ENCODE assay signal across 27 mouse cellular contexts in the genomic region with DNA sequence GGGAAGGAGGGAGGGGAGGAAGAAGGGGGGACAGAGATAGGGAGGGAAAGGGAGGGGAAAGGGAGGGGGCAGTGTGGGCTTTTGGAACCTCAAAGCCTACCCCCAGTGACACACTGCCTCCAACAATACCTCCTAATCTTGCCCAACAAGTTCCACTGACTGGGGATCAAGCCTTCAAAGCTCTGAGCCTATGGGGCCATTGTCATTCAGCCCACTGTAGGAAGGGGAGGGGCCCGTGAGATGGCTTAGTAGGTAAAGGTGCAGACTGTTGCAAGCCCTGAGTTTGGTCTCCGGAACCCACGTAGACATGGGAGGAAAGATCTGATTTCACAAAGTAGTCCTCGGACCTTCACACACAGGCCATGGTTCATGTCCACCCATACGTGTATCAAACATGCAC. TPM values are rescaled to one million over a fixed set of nuclear protein-coding genes. Genes with fewer than 3 reads are reported as not detected.
DNase-seq lines count a peak whose midpoint lies in the region; ATAC-seq and TF ChIP-seq lines count a peak whose summit lies in the region.
"Had no signal": no experiment of that assay in that cellular context is flagged by ENCODE, and none has a peak within 500 bp of the region (broad histone marks: within the 10 kb centered on the region; RNA-seq: fewer than 3 reads in every experiment).

No protein-coding gene starts in this region.

- no peak for TF ChIP-seq POLR2A in ES-Bruce4 (IDR thresholded peaks at IDR 0.05; ENCODE audit: insufficient read depth, low read length)

- DNase-seq in R1 (ENCODE audit: low read depth, low spot score), result peak; percentile 93
- peak; percentile 72 for DNase-seq in embryonic facial prominence, embryonic 14.5 days (ENCODE audit: low spot score)
- no peak for DNase-seq in adrenal gland, adult 8-10 months
- DNase-seq in spleen, adult 18-20 months, result no peak
- no peak for DNase-seq in cerebellum, adult 9-10 months
- DNase-seq in right cerebral cortex, adult 18-20 months, result no peak
- DNase-seq: adrenal gland, postnatal 10 days; B cell, adult 2 months; cerebellum, adult 2 months; gastrocnemius, postnatal 10 days; heart, adult 11 months; kidney, adult 18-20 months; kidney, postnatal 10 days; left cerebral cortex, postnatal 4 days; lung, adult 18-20 months; lung, postnatal 10 days; right cerebral cortex, postnatal 14 days had no signal

- H3K9me3 ChIP-seq in ES-Bruce4 (replicated peaks; ENCODE audit: control insufficient read depth, insufficient read depth, low read length, poor library complexity, severe bottlenecking), result no peaks in the 10 kb centered on the region
- H3K9me3 ChIP-seq in embryonic facial prominence, embryonic 14.5 days (ENCODE audit: control insufficient read depth, low read length), result no peaks in the 10 kb centered on the region
- H3K9me3 ChIP-seq in intestine, postnatal 0 days (ENCODE audit: control insufficient read depth), result no peaks in the 10 kb centered on the region
- H3K9me3 ChIP-seq: hindbrain, embryonic 15.5 days; limb, embryonic 15.5 days; midbrain, embryonic 13.5 days had no signal

- H3K4me1 ChIP-seq in ES-Bruce4 (ENCODE audit: control insufficient read depth, insufficient read depth, low read length), result no peaks in the 10 kb centered on the region
- no peaks in the 10 kb centered on the region for H3K4me1 ChIP-seq in embryonic facial prominence, embryonic 14.5 days (ENCODE audit: control insufficient read depth, insufficient read depth, low read length)
- H3K4me1 ChIP-seq in intestine, postnatal 0 days (replicated peaks; ENCODE audit: control insufficient read depth, insufficient read depth, low read length), result no peaks in the 10 kb centered on the region

- H3K4me2 ChIP-seq in embryonic facial prominence, embryonic 14.5 days (ENCODE audit: low read depth, low read length), result no peak overlapping the region
- no peak overlapping the region for H3K4me2 ChIP-seq in intestine, postnatal 0 days (replicated peaks; ENCODE audit: low read depth)
- H3K4me2 ChIP-seq: heart, embryonic 11.5 days; hindbrain, embryonic 15.5 days; limb, embryonic 15.5 days; midbrain, embryonic 13.5 days had no signal

- H3K27me3 ChIP-seq in ES-Bruce4 (ENCODE audit: control insufficient read depth, insufficient read depth, low read length, poor library complexity, severe bottlenecking), result no peaks in the 10 kb centered on the region
- no peaks in the 10 kb centered on the region for H3K27me3 ChIP-seq in embryonic facial prominence, embryonic 14.5 days (replicated peaks; ENCODE audit: control insufficient read depth, insufficient read depth, low read length)
- no peaks in the 10 kb centered on the region for H3K27me3 ChIP-seq in intestine, postnatal 0 days (replicated peaks; ENCODE audit: control insufficient read depth, insufficient read depth, low read length)
- H3K27me3 ChIP-seq: hindbrain, embryonic 15.5 days; limb, embryonic 15.5 days; midbrain, embryonic 13.5 days had no signal

- no peak for TF ChIP-seq CTCF in ES-Bruce4 (IDR thresholded peaks at IDR 0.05; ENCODE audit: low read depth, low read length)
- no peak for TF ChIP-seq CTCF in intestine, postnatal 0 days (IDR thresholded peaks at IDR 0.05; ENCODE audit: low read depth)

- WGBS in embryonic facial prominence, embryonic 14.5 days, result 25% methylated on average over 5 of the region's 5 CpGs
- 39% methylated on average over 5 of the region's 5 CpGs for WGBS in intestine, postnatal 0 days

- no peaks in the 10 kb centered on the region for H3K36me3 ChIP-seq in ES-Bruce4 (ENCODE audit: control insufficient read depth, insufficient read depth, low read length, poor library complexity, severe bottlenecking)
- H3K36me3 ChIP-seq in embryonic facial prominence, embryonic 14.5 days (ENCODE audit: control insufficient read depth, insufficient read depth, low read length), result no peaks in the 10 kb centered on the region
- H3K36me3 ChIP-seq in intestine, postnatal 0 days (ENCODE audit: control insufficient read depth, insufficient read depth), result peaks cover 4% of the 10 kb centered on the region; the same call in 1 of the 2 replicates
- H3K36me3 ChIP-seq: hindbrain, embryonic 15.5 days; limb, embryonic 15.5 days; midbrain, embryonic 13.5 days had no signal

- H3K4me3 ChIP-seq in ES-Bruce4 (ENCODE audit: low read depth, low read length), result no peak overlapping the region
- H3K4me3 ChIP-seq in embryonic facial prominence, embryonic 14.5 days (ENCODE audit: low read depth, low read length), result no peak overlapping the region
- H3K4me3 ChIP-seq in intestine, postnatal 0 days (ENCODE audit: low read depth, low read length), result no peak overlapping the region
- H3K4me3 ChIP-seq: hindbrain, embryonic 15.5 days; limb, embryonic 15.5 days; midbrain, embryonic 13.5 days had no signal

- H3K27ac ChIP-seq in ES-Bruce4 (ENCODE audit: insufficient read depth, low read length), result no peak overlapping the region
- H3K27ac ChIP-seq in embryonic facial prominence, embryonic 14.5 days (replicated peaks; ENCODE audit: low read depth, low read length), result no peak overlapping the region
- H3K27ac ChIP-seq in intestine, postnatal 0 days (ENCODE audit: low read depth, low read length), result no peak overlapping the region
- H3K27ac ChIP-seq: hindbrain, embryonic 15.5 days; limb, embryonic 15.5 days; midbrain, embryonic 13.5 days had no signal

- TF ChIP-seq EP300 in ES-Bruce4 (IDR thresholded peaks at IDR 0.05; ENCODE audit: insufficient read depth, low read depth, low read length), result peak; percentile 76; the same call in 1 of the 2 replicates

- peak; percentile 94 for ATAC-seq in embryonic facial prominence, embryonic 14.5 days (ENCODE audit: low read depth)
- 0 out of 2 replicates have a peak, but pooled peaks have one; percentile 20 for ATAC-seq in intestine, postnatal 0 days
- ATAC-seq: forebrain, embryonic 16.5 days; midbrain, embryonic 13.5 days had no signal

- H3K9ac ChIP-seq in ES-Bruce4 (ENCODE audit: low read depth, poor library complexity, severe bottlenecking), result no peak overlapping the region
- H3K9ac ChIP-seq in embryonic facial prominence, embryonic 14.5 days (ENCODE audit: low read depth, low read length), result no peak overlapping the region
- H3K9ac ChIP-seq in intestine, postnatal 0 days (ENCODE audit: low read depth, low read length), result no peak overlapping the region
- H3K9ac ChIP-seq: hindbrain, embryonic 15.5 days; limb, embryonic 15.5 days; midbrain, embryonic 13.5 days had no signal

RNA-seq across cellular contexts. Expression of a gene that starts 24.1 kb away (rescaled TPM):
- 15.1 and 17.5 TPM in 2 replicates for polyA plus RNA-seq in ES-Bruce4 (2011; ENCODE audit: insufficient read depth, insufficient read length, low read depth, missing spikeins)
- polyA plus RNA-seq in embryonic facial prominence, embryonic 14.5 days (2014; fragmentation: Nextera tagmentation; extraction: Ambion mirVana), result 25.8 and 27.3 TPM in 2 replicates
- polyA plus RNA-seq in intestine, postnatal 0 days (2015; fragmentation: Nextera tagmentation; extraction: Ambion mirVana), result 73.5 and 86.6 TPM in 2 replicates
- 10 to 100 TPM; 12.7 to 18.1 (median 14.4) TPM for total RNA-seq in adrenal gland, adult 8-10 months (2022)

RNA-seq across cellular contexts. Expression of a gene that starts 55.8 kb away (rescaled TPM):
- polyA plus RNA-seq in ES-Bruce4 (2011; ENCODE audit: insufficient read depth, insufficient read length, low read depth, missing spikeins), result 328 and 372 TPM in 2 replicates
- polyA plus RNA-seq in embryonic facial prominence, embryonic 14.5 days (2014; fragmentation: Nextera tagmentation; extraction: Ambion mirVana), result 485 and 532 TPM in 2 replicates
- 169 and 174 TPM in 2 replicates for polyA plus RNA-seq in intestine, postnatal 0 days (2015; fragmentation: Nextera tagmentation; extraction: Ambion mirVana)
- total RNA-seq in adrenal gland, adult 8-10 months (2022), result 100 to 1,000 TPM in 3 of 4 experiments, 10 to 100 TPM in 1; 96.8 to 150 (median 119) TPM

RNA-seq across cellular contexts. Expression of a gene that starts 55.9 kb away (rescaled TPM):
- polyA plus RNA-seq in ES-Bruce4 (2011; ENCODE audit: insufficient read depth, insufficient read length, low read depth, missing spikeins), result not detected in 2 replicates
- 0.18 and 0.19 TPM in 2 replicates for polyA plus RNA-seq in embryonic facial prominence, embryonic 14.5 days (2014; fragmentation: Nextera tagmentation; extraction: Ambion mirVana)
- polyA plus RNA-seq in intestine, postnatal 0 days (2015; fragmentation: Nextera tagmentation; extraction: Ambion mirVana), result 0.07 TPM in 1 of 2 replicates, not detected in the other
- under 1 TPM in 2 of 4 experiments, not detected in 2; 0.09 to 0.11 TPM for total RNA-seq in adrenal gland, adult 8-10 months (2022)
- total RNA-seq: adrenal gland, postnatal 10 days; gastrocnemius, postnatal 10 days; hematopoietic stem cell, adult 5-6 weeks; megakaryocyte progenitor cell, adult 5-6 weeks had no signal
- polyA plus RNA-seq: forebrain, embryonic 16.5 days; neural tube, embryonic 11.5 days had no signal

Comparison
In these comparisons a context has a peak if more than half of its experiments do, and no peak if none do; other contexts are left out.
1. DNase-seq: peak in R1 (single experiment) and embryonic facial prominence, embryonic 14.5 days (single experiment); none in adrenal gland, adult 8-10 months (single experiment), spleen, adult 18-20 months (0 of 2), cerebellum, adult 9-10 months (single experiment) and right cerebral cortex, adult 18-20 months (single experiment).